Mouse (Mus musculus): ENCODE measurements around the gene Ube2v1. TPM values are rescaled to one million over a fixed set of nuclear protein-coding genes. Genes with fewer than 3 reads are reported as not detected.

The Ube2v1 gene
- total RNA-seq, 2 experiments from 2014 or later: 213 to 235 TPM

GRCm38 (mm10) chr2:167596726-167597491 lies 35.0 kb downstream of the Ube2v1 start:
- no peak for DNase-seq (ENCODE audit: extremely low spot score in 1 of 2, low spot score in 1 of 2)

- no peak for DNase-seq (ENCODE audit: extremely low spot score in 1 of 2, low spot score in 1 of 2)
These were observed 35.6 kb downstream of the Ube2v1 start for GRCm38 (mm10) chr2:167596262-167596661.

DNA sequence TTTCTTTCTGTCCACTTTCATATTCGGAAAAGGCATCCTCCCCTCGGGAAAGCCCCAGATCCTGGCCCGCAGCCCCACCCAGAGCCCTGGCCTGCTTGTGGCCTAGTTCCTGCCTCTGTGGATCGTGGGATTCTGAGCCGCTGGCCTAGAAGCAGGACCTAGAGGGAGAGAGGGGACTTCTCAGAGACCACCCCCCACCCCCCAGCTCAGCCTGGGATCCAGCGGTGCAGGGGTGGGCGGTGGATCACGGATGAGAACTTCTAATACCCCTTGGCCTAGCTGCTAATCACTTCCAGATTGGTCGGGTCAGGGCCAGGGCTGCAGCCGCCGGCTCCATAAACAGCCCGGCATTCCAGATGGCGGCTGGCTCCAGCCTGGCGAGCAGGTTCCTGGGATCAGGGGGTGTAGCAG lies 36.1 kb downstream of the Ube2v1 start:
- DNase-seq (ENCODE audit: extremely low spot score in 1 of 2, low spot score in 1 of 2): no peak

- peak in 1 of 2 experiments; percentile 49 for DNase-seq (ENCODE audit: extremely low spot score in 1 of 2, low spot score in 1 of 2)
These were observed 37.4 kb downstream of the Ube2v1 start for GRCm38 (mm10) chr2:167594444-167594934.

GRCm38 (mm10) chr2:167593551-167594250 lies 38.2 kb downstream of the Ube2v1 start:
- no peak for DNase-seq (ENCODE audit: extremely low spot score in 1 of 2, low spot score in 1 of 2)

GRCm38 (mm10) chr2:167588774-167589577 lies 42.9 kb downstream of the Ube2v1 start:
- DNase-seq (ENCODE audit: extremely low spot score in 1 of 2, low spot score in 1 of 2): no peak

GRCm38 (mm10) chr2:167586976-167587375 lies 44.9 kb downstream of the Ube2v1 start:
- no peak for DNase-seq (ENCODE audit: extremely low spot score in 1 of 2, low spot score in 1 of 2)

DNA sequence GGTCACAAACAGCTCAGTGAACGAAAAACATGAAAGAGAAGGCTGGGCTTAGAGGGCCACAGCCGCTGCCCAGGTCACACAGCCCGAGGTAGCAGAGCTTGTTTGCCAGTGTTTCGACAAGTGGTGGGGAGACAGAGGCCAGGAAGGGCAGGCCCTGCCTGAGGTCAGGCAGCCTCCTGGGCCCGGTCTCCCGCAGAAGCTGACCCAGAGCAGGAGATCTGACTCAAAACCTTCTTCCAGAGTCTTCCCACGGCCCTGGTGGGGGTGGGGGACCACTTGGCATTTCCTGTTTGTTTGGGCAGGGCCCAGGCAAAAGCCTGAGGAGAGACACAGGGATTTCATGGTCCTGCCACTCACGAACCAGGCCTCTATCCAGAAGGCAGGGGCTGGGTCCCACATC lies 45.9 kb downstream of the Ube2v1 start:
- DNase-seq (ENCODE audit: extremely low spot score in 1 of 2, low spot score in 1 of 2): no peak

DNA sequence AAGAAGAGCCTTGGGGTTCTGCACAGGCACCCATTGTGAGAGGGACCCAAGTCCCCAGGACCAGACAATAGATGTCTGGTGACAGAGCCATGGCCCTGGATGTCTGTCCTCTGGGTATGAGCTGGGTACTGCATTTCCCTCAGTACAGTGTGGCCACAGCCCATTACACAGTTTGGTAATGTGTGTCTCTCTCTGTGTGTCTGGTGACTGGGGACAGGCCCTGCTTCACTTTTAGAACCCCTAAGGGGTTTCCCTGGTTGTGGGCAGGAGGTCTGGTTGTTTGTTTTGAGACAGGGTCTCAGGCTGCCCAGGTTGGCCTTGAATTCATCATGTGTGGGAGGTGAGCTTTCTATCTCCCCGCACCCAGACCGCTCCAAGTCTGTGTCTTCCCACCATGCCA lies 46.6 kb downstream of the Ube2v1 start:
- no peak for DNase-seq (ENCODE audit: extremely low spot score in 1 of 2, low spot score in 1 of 2)

- no peak for DNase-seq (ENCODE audit: extremely low spot score in 1 of 2, low spot score in 1 of 2)
These were observed 48.5 kb downstream of the Ube2v1 start for GRCm38 (mm10) chr2:167583161-167583952.

DNA sequence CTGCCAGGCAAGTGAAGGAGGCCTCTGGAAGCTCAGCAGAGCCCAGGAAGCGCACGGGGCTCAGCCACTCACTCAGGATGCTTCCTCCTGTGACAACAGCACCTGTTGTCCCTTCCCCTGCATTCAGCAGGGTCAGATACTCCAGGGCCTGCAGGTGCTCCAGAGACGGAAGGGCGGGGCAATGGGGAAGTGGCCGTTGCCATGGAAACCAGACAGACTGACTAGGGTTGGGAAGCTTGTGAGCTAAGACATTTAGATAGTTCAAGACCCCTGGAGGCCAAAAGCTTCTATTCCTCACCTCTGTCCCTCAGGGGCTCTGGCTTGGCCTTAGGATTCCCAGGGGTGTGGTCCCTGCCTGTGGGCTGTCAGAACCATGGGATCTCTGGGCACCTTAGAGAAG lies 53.4 kb downstream of the Ube2v1 start:
- DNase-seq (ENCODE audit: extremely low spot score in 1 of 2, low spot score in 1 of 2): no peak

- DNase-seq (ENCODE audit: extremely low spot score in 1 of 2, low spot score in 1 of 2): no peak
These were observed 54.6 kb downstream of the Ube2v1 start for GRCm38 (mm10) chr2:167577186-167577785.

DNA sequence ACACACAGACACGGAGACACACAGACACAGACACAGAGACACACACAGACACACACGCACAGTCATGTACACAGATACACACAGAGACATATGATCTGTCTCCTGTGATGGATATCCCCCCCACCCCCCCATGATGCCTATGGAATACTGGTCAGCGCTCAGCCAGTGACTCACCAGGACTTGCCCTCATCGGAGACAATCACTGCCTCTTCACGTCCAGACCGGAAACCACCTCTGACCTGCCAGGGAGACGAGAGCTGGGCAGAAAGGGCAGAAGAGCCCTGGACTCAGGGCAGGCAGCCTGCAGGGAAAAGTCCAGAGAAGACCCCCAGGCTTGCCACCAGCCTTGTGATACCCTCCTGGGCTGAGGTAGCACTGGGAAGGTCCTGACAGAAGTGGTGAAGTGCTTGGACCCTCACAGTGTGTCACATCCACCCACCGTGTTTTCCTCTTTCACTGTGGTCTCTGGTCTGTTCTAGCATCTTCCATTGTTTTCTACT lies 55.7 kb downstream of the Ube2v1 start:
- no peak for DNase-seq (ENCODE audit: extremely low spot score in 1 of 2, low spot score in 1 of 2)

DNA sequence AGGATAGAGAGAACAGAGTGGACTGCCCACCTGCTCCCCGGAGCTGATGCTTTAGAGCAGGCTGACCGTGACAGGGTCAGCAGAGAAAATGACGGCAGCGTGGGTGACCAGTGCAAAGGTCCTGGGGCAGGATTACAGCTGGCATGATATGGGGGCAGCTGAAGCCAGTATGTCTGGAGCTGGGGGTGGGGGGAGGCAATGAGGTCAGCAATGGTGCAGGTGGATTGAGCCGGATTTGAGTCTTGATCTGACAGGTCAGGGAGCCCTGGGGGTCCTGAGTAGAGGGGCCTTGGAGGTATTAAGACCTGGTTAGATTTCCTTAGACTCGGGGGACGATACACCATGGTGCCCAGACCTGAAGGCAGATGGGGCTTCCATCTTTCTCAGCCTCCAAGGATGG lies 56.3 kb downstream of the Ube2v1 start:
- DNase-seq (ENCODE audit: extremely low spot score in 1 of 2, low spot score in 1 of 2): no peak

GRCm38 (mm10) chr2:167574814-167575213 lies 57.1 kb downstream of the Ube2v1 start:
- no peak for DNase-seq (ENCODE audit: extremely low spot score in 1 of 2, low spot score in 1 of 2)

GRCm38 (mm10) chr2:167571442-167572220 lies 60.3 kb downstream of the Ube2v1 start:
- no peak for DNase-seq (ENCODE audit: extremely low spot score in 1 of 2, low spot score in 1 of 2)

DNA sequence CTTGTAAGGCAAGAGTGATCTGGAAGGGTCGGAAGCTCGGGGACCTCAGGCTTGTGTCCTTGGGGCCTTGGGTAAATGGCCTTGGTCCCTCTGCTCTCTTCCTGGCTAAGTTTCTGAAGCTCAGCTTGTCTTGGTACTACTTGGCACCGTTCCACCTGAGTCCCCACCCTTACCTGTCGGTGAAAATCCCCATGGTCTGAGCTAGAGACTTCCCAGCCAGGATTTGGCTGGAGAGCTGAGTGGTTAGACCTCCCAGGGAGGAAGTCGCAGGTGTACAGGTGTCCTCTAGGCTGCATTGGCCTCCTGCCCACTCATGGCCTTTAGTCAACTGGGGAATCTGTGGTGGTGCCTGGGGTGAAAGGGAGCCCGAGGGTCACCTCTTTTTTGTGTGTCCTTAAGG lies 61.1 kb downstream of the Ube2v1 start:
- no peak for DNase-seq (ENCODE audit: extremely low spot score in 1 of 2, low spot score in 1 of 2)

DNA sequence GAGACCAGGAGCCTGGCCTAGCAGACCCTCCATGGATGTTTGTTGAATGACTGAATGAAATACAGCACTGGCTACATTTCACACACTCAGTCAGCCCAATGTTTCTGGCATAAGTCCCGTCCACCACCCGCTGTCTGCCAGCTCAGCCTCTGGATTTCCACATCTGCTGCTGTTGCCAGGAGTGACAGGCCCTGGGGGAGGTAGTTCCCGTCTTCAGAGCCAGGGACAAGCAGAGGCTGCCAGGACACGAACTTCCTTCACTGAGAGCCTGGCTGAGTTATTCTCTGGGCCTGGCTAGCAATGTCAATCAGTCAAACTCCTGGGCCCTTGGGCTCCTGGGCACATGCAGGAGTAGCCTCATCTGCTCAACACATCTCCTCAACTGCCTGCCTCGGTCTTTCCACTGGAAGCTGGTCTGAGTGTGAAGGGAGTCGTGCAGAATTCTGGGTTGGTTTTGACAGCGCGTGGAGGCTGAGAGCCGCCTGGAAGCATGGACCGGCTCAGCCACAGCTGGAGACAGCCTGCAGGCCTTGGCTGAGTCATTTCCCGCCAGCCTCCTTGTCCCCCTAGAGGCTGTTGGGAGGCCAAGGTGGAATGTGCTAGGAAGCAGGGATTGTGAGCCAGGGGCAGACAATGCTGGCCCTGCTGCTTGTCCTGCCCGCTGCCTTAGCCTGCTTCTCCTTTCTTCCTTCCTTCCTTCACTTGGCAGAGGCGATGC lies 61.8 kb downstream of the Ube2v1 start:
- DNase-seq (ENCODE audit: extremely low spot score in 1 of 2, low spot score in 1 of 2): no peak
